Mouse (Mus musculus) small intestine, adult 2 months (tissue): Measurements from ENCODE around the gene Olfr157.

ENCODE experiments used
- CTCF ChIP-seq: fragments of 200-500 bp; IDR thresholded peaks from 2 replicates; pipeline ENCODE4 v1.5.1; 2012; ENCODE audit warnings: low read depth, mild to moderate bottlenecking, control low read depth, inconsistent platforms, low read length, moderate library complexity, mixed read lengths; ENCODE audit not compliant: insufficient replicate concordance, insufficient read length; ENCODE audit errors: extremely low read depth
- POLR2A ChIP-seq: fragments of 200-500 bp; IDR thresholded peaks from 2 replicates; pipeline ENCODE4 v1.6.1; 2012; ENCODE audit warnings: low read depth, mild to moderate bottlenecking, control low read depth, inconsistent platforms, low read length, moderate library complexity

- TF ChIP-seq CTCF (no peak), POLR2A (no peak)
Measured at GRCm38 (mm10) chr4:43875160-43875918, 35.3 kb upstream of the Olfr157 start, which contains the start of gene Reck.
